Comparison of ENCODE assay signal across 7 mouse cellular contexts in the genomic region with DNA sequence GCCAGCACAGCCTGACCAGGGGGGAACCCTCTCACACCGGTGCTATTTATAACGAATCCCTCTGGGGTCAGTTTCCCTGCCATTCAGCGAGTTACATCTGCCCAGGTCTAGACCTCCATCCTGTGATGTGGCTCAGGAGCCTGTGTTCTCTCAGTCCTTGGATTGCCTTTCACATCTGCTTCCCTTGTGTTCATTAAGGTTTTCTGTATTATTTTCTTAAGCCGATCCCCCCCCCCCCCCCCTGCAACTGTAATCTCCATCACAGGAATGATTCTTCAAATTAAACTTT. TPM values are rescaled to one million over a fixed set of nuclear protein-coding genes. Genes with fewer than 3 reads are reported as not detected.
DNase-seq lines count a peak whose midpoint lies in the region; ATAC-seq and TF ChIP-seq lines count a peak whose summit lies in the region.

No protein-coding gene starts in this region.

- H3K9ac ChIP-seq in lung, embryonic 16.5 days (ENCODE audit: low read length): peak overlapping the region; percentile 51
- H3K9ac ChIP-seq in forebrain, embryonic 11.5 days (ENCODE audit: low read length): no peak overlapping the region
- peak overlapping the region; percentile 37; the same call in 1 of the 2 replicates for H3K9ac ChIP-seq in limb, embryonic 12.5 days (replicated peaks)
- no peak overlapping the region for H3K9ac ChIP-seq in stomach, embryonic 15.5 days

- no peaks in the 10 kb centered on the region for H3K36me3 ChIP-seq in lung, embryonic 16.5 days (ENCODE audit: control insufficient read depth, insufficient read depth, low read length)
- no peaks in the 10 kb centered on the region for H3K36me3 ChIP-seq in forebrain, embryonic 11.5 days (ENCODE audit: control insufficient read depth, insufficient read depth, low read length)
- no peaks in the 10 kb centered on the region for H3K36me3 ChIP-seq in limb, embryonic 12.5 days
- no peaks in the 10 kb centered on the region for H3K36me3 ChIP-seq in stomach, embryonic 15.5 days

- no peak for TF ChIP-seq POLR2A in lung, adult 2 months (IDR thresholded peaks at IDR 0.05; ENCODE audit: borderline replicate concordance, extremely low read depth, low read depth, low read length)

- H3K9me3 ChIP-seq in lung, embryonic 16.5 days (ENCODE audit: control insufficient read depth, low read length): no peaks in the 10 kb centered on the region
- no peaks in the 10 kb centered on the region for H3K9me3 ChIP-seq in forebrain, embryonic 11.5 days (ENCODE audit: control insufficient read depth, low read length)
- H3K9me3 ChIP-seq in limb, embryonic 12.5 days: no peaks in the 10 kb centered on the region
- no peaks in the 10 kb centered on the region for H3K9me3 ChIP-seq in stomach, embryonic 15.5 days

- no peak overlapping the region for H3K4me3 ChIP-seq in lung, embryonic 16.5 days (ENCODE audit: low read length)
- H3K4me3 ChIP-seq in lung, adult 2 months (replicated peaks; ENCODE audit: extremely low read depth, low read depth, low read length): no peak overlapping the region
- no peak overlapping the region for H3K4me3 ChIP-seq in forebrain, embryonic 11.5 days (ENCODE audit: low read depth, low read length)
- H3K4me3 ChIP-seq in limb, embryonic 12.5 days (replicated peaks): 0 out of 2 replicates have a peak overlapping the region, but pooled peaks have one; percentile 21
- H3K4me3 ChIP-seq in stomach, embryonic 15.5 days (replicated peaks): no peak overlapping the region

- peak overlapping the region; percentile 46 for H3K4me2 ChIP-seq in lung, embryonic 16.5 days (ENCODE audit: low read depth, low read length)
- H3K4me2 ChIP-seq in forebrain, embryonic 11.5 days (ENCODE audit: low read depth, low read length, severe bottlenecking): 0 out of 2 replicates have a peak overlapping the region, but pooled peaks have one; percentile 24
- peak overlapping the region; percentile 48 for H3K4me2 ChIP-seq in limb, embryonic 12.5 days
- peak overlapping the region; percentile 47 for H3K4me2 ChIP-seq in stomach, embryonic 15.5 days

- H3K4me1 ChIP-seq in lung, embryonic 16.5 days (replicated peaks; ENCODE audit: control insufficient read depth, insufficient read depth, low read length): 0 out of 2 replicates have a peak, but pooled peaks cover 5% of the 10 kb centered on the region
- peaks cover 2% of the 10 kb centered on the region; the same call in 1 of the 2 replicates for H3K4me1 ChIP-seq in lung, adult 2 months (ENCODE audit: control insufficient read depth, insufficient read depth, low read length)
- no peaks in the 10 kb centered on the region for H3K4me1 ChIP-seq in forebrain, embryonic 11.5 days (replicated peaks; ENCODE audit: control insufficient read depth, insufficient read depth, low read length)
- peaks cover 9% of the 10 kb centered on the region; the same call in 1 of the 2 replicates for H3K4me1 ChIP-seq in limb, embryonic 12.5 days (replicated peaks)
- peaks cover 5% of the 10 kb centered on the region; the same call in 1 of the 2 replicates for H3K4me1 ChIP-seq in stomach, embryonic 15.5 days

- no peak for DNase-seq in lung, adult 2 months
- no peak for DNase-seq in forebrain, embryonic 11.5 days (ENCODE audit: low spot score)
- DNase-seq in cerebellum, adult 8-10 months: no peak
- DNase-seq in cerebellum, postnatal 14 days: no peak

- H3K27me3 ChIP-seq in lung, embryonic 16.5 days (ENCODE audit: control insufficient read depth, insufficient read depth, low read depth, low read length): no peaks in the 10 kb centered on the region
- no peaks in the 10 kb centered on the region for H3K27me3 ChIP-seq in forebrain, embryonic 11.5 days (ENCODE audit: control insufficient read depth, insufficient read depth, low read length)
- H3K27me3 ChIP-seq in limb, embryonic 12.5 days: no peaks in the 10 kb centered on the region
- H3K27me3 ChIP-seq in stomach, embryonic 15.5 days (replicated peaks): no peaks in the 10 kb centered on the region

- WGBS in lung, embryonic 16.5 days: 30% methylated on average over 4 of the region's 4 CpGs
- WGBS in lung, adult 2 months: 23% methylated on average over 4 of the region's 4 CpGs
- 22% methylated on average over 4 of the region's 4 CpGs for WGBS in forebrain, embryonic 11.5 days
- 18% methylated on average over 4 of the region's 4 CpGs for WGBS in limb, embryonic 12.5 days
- WGBS in stomach, embryonic 15.5 days: 23% methylated on average over 4 of the region's 4 CpGs

- H3K27ac ChIP-seq in lung, embryonic 16.5 days (ENCODE audit: low read length): no peak overlapping the region
- H3K27ac ChIP-seq in forebrain, embryonic 11.5 days (ENCODE audit: low read depth, low read length): no peak overlapping the region
- H3K27ac ChIP-seq in limb, embryonic 12.5 days: no peak overlapping the region
- H3K27ac ChIP-seq in stomach, embryonic 15.5 days: no peak overlapping the region

- TF ChIP-seq CTCF in lung, adult 2 months (IDR thresholded peaks at IDR 0.05; ENCODE audit: insufficient read depth, low read length): no peak

- ATAC-seq in lung, embryonic 16.5 days (ENCODE audit: low read depth): no peak
- ATAC-seq in forebrain, embryonic 11.5 days (replicated peaks; ENCODE audit: low FRiP score): no peak; the same call in 1 of the 2 replicates
- no peak; the same call in 1 of the 2 replicates for ATAC-seq in limb, embryonic 12.5 days (ENCODE audit: insufficient number of reproducible peaks, insufficient read depth, low FRiP score, low TSS enrichment, low read depth)
- ATAC-seq in stomach, embryonic 15.5 days (ENCODE audit: insufficient read depth, low FRiP score, low read depth): no peak

RNA-seq across cellular contexts. Expression of gene Sccpdh, which starts 22.1 kb away (rescaled TPM):
- 74.5 and 76.7 TPM in 2 replicates for polyA plus RNA-seq in lung, embryonic 16.5 days (2015; fragmentation: Nextera tagmentation; extraction: Ambion mirVana)
- polyA plus RNA-seq in lung, adult 2 months (2012; rRNA removed): 4.9 and 8.8 TPM in 2 replicates
- polyA plus RNA-seq in forebrain, embryonic 11.5 days (2014; fragmentation: Nextera tagmentation; extraction: Ambion mirVana): 76.7 and 79.5 TPM in 2 replicates
- polyA plus RNA-seq in limb, embryonic 12.5 days (2016; fragmentation: Nextera tagmentation; extraction: Ambion mirVana): 87.4 and 89.3 TPM in 2 replicates
- 51.5 and 55.0 TPM in 2 replicates for polyA plus RNA-seq in stomach, embryonic 15.5 days (2015; fragmentation: Nextera tagmentation; extraction: Ambion mirVana)

Comparison
In these comparisons a context has a peak if more than half of its experiments do, and no peak if none do; other contexts are left out.
1. H3K9ac ChIP-seq: peak in lung, embryonic 16.5 days (single experiment) and limb, embryonic 12.5 days (single experiment); none in forebrain, embryonic 11.5 days (single experiment) and stomach, embryonic 15.5 days (single experiment).
2. Peak in every context shown above with its lines, with median percentiles within 50 percentile points of each other: H3K4me2 ChIP-seq.